Mouse (Mus musculus) B cell, adult 67 days (primary cell): ENCODE results near the gene Tsn. TPM values are rescaled to one million over a fixed set of nuclear protein-coding genes. Genes with fewer than 3 reads are reported as not detected.

ENCODE experiments used
- total RNA-seq, 2 experiments: library from RNA; stranded (reverse); gene quantifications; 4 replicates each; pipeline ENCODE4 v1.2.4; 2023

Gene Tsn
- 100 to 1,000 TPM in 1 of 2 experiments, 10 to 100 TPM in 1; 95.6 to 103 TPM for total RNA-seq

DNA sequence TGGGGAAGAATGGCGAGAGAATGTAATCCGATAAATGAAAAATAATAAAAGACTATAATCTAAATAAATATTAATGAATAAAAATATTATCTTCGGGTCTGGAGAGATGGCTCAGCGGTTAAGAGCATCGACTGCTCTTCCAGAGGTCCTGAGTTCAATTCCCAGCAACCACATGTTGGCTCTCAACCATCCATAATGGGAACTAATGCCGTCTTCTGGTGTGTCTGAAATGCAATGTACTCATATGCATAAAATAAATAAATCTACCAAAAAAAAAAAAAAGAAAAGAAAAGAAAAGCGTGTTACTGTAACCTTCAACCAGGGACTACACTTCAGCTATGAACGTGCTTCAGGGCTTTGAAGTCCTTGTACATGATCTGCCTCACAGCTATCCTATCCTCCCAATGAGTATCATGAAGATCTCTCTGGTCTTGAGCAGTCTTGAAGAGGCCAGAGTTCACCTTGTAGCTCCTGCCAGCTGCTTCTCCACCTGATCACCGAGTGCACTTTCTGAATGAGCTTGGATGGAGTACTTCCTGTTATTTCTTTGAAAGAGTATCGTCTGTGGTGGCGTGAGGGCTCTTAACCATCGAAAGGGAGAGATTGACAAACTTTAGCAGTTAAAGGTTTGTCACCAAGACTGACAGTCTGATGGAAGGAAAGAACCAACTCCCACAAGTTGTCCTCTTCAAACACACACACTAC, at the start of gene Tsn:
Tsn (minus strand) TSS at position 118 of the 705 bp plus-strand sequence.

DNA sequence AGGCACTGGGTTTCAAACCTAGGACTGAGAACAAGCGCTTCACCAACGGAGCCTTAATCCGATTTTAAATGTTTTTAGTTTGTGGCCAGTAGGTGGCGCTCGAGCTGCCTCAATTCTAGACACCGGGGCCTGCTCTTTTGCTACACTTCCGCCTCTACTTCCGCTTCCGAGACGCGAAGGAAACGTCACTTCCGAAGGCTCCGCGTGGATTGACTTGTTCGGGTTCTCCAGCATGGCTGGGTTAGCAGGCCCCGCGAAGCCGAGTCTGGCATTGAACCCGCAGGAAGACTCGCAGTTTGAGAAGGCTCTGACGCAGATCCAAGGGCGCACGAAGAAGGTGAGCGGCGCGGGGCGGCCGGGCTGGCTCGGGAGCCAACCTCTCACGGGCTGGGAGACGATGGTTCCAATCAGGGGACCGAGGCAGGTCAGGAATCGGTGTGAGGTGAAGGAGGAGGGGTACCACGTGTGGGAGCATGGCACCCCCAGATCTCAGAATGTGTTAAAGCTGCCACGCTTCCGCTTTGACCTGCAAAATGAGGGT, 10.2 kb upstream of the Tsn start, which contains the start of gene Nifk:
Nifk (plus strand) TSS at position 179 of the 541 bp plus-strand sequence.

Other genes with a start within 250 kb of the Tsn start
- not detected for gene Gm29106, start 135.2 kb downstream of the Tsn start, total RNA-seq
- gene Nifk, start 10.1 kb upstream of the Tsn start, total RNA-seq = 10 to 100 TPM; 33.1 to 34.0 TPM
- gene Clasp1, start 77.3 kb upstream of the Tsn start, total RNA-seq = 100 to 1,000 TPM; 146 to 147 TPM